Mouse (Mus musculus): ENCODE data around the gene Gm37419.

Gene Gm37419

GRCm38 (mm10) chr16:23979446-23979845 lies 8.8 kb upstream of the Gm37419 start:
- no peak for DNase-seq (ENCODE audit: low spot score)

GRCm38 (mm10) chr16:23980201-23980870 lies 7.9 kb upstream of the Gm37419 start:
- DNase-seq (ENCODE audit: low spot score) = no peak

- no peak for DNase-seq (ENCODE audit: low spot score)
Measured at GRCm38 (mm10) chr16:23980991-23981720, 7.1 kb upstream of the Gm37419 start.

- peak; percentile 57 for DNase-seq (ENCODE audit: low spot score)
Measured at GRCm38 (mm10) chr16:23981925-23982851, 6.1 kb upstream of the Gm37419 start.

GRCm38 (mm10) chr16:23982891-23983588 lies 5.2 kb upstream of the Gm37419 start:
- no peak for DNase-seq (ENCODE audit: low spot score)

- DNase-seq (ENCODE audit: low spot score) = peak; percentile 58
Measured at GRCm38 (mm10) chr16:23984183-23984582, 4.1 kb upstream of the Gm37419 start.

- DNase-seq (ENCODE audit: low spot score) = no peak
Measured at GRCm38 (mm10) chr16:23984760-23985466, 3.4 kb upstream of the Gm37419 start.

- DNase-seq (ENCODE audit: low spot score) = no peak
Measured at GRCm38 (mm10) chr16:23985467-23985861, 2.8 kb upstream of the Gm37419 start.

- no peak for DNase-seq (ENCODE audit: low spot score)
Measured at GRCm38 (mm10) chr16:23986176-23986575, 2.1 kb upstream of the Gm37419 start.

- DNase-seq (ENCODE audit: low spot score) = no peak
Measured at GRCm38 (mm10) chr16:23986871-23987270, 1.4 kb upstream of the Gm37419 start.

- no peak for DNase-seq (ENCODE audit: low spot score)
Measured at GRCm38 (mm10) chr16:23987341-23988156, 733 bp upstream of the Gm37419 start.

- no peak for DNase-seq (ENCODE audit: low spot score)
Measured at GRCm38 (mm10) chr16:23988157-23988465, 171 bp upstream of the Gm37419 start.

GRCm38 (mm10) chr16:23989209-23990160 lies 1.2 kb downstream of the Gm37419 start:
- no peak for DNase-seq (ENCODE audit: low spot score)

GRCm38 (mm10) chr16:23990161-23990970 lies 2.1 kb downstream of the Gm37419 start:
- DNase-seq (ENCODE audit: low spot score) = no peak

GRCm38 (mm10) chr16:23991170-23991569 lies 2.9 kb downstream of the Gm37419 start:
- peak; percentile 57 for DNase-seq (ENCODE audit: low spot score)

GRCm38 (mm10) chr16:23991846-23992580 lies 3.7 kb downstream of the Gm37419 start:
- DNase-seq (ENCODE audit: low spot score) = no peak
